Mouse (Mus musculus): Measurements from ENCODE around the gene Phactr4.
A peak's percentile ranks its signal among the peaks of the same experiment; 100 is the strongest.

Phactr4 gene

DNA sequence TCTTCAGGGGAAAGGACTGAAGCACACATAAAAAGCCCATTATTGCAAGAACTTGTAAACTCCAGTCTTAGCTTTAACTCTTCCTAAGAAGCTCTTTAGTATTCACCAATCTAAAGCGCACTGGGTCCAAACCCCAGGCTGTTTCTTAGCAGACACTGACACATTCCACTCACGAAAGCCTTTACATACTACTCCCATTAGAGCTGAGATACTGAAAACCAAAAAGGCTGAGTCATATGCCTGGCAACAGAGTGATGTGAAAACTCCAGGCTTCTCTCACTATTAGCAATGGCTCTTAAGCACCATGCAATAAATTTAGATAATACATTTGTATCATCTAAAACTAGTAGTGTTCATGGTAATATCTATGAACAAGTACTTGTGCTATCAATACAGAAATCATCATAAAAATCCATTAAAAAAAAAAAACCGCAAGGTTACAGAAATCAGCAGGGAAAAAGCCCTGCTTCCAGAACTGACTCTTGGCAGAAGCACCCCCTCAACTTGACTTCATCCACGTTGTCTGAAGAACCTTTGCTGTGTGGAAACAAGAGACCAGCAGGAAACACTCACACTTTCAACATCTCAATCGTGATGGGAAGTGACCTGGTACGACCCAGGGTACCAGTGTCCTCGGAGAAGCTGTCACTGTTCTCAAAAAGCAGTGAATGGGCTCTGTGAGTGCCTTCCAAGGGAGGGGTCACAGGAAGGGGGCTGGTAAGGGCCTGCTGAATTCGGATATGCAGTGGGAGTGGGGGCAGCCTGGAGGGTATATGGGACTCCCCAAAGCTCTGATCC is 52.1 kb downstream of the Phactr4 start:
- DNase-seq (ENCODE audit: low read depth, low spot score), result peak; percentile 40

DNA sequence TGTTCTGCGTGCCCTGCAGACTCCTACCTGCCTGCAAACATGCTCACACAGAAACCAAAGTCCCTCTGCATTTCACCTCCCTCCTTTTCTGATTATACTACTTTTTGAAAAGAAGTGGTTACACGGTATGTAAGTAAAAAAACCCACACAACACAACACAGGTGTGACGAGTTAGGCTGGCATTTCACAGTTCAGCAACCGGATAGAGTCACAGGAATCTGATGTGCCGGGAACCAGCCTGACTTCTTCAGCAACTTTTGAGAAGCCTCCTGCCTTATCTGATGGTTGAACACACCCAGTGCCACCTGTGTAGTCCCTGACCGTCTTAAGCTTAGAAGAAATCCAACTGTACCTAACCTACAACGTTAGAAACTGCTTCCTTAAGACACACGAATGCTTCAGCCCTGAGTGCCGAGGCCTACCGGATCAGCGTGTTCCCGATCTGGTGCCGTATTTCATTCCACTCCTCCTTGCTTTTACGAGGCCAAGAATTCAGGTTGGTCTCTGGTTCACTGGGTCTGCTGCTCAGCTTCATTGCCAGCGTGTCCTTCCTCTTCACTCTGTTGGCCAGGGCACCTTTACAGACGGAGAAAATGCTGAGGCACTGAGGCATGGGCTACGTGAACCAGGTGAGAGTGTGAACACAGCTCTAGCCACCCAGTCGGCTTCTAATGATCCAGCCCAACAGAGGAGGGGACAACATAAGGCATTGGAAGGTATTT is 54.6 kb downstream of the Phactr4 start:
- no peak for DNase-seq (ENCODE audit: low read depth, low spot score)

DNA sequence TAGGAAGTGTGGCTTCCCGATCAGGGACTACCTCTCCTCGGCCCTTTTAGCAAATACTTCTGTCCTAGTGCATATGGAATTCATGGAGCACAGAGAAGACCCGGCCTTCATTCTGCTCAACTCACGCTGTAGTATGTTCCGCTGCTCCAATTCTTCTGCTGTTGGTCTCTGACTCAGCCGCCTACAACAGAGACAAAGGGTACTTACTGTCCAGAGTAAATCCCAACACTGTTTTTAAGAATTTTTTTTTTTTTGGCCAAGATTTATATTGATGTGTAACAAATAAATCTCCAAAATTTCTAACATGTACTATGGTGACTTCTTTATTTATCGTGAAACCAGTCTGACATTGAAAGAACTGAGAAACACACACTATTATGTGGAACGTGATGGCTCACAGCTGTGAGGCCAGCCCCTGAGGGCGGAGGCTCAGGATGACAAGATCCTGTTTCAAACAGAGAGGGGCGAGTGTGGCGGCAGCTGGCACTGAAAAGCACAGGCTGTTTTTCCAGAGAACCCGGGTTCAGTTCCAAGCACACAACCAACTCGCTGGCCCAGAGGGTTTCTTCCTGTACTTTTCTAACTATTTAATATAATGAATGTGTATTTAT is 56.7 kb downstream of the Phactr4 start:
- peak; percentile 73 for DNase-seq (ENCODE audit: low read depth, low spot score)

DNA sequence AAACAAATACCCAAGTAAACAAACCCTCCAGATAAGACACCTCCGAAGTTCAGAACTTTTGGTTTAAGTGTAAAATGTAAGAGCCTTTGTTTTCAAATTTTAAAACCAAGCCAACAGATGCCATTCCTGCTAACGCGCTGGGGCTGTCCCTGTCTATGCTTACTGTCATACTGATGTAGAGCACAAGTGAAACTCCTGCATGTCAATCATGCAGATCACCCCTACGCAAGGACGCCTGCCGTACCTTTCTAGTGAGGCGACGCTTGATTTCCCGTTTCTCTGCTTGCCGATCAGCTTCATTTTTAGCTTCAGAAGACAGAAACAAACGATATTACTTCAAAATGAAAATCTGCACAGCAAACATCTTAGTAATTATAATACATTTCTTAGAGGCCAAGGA is 58.8 kb downstream of the Phactr4 start:
- DNase-seq (ENCODE audit: low read depth, low spot score), result no peak

DNA sequence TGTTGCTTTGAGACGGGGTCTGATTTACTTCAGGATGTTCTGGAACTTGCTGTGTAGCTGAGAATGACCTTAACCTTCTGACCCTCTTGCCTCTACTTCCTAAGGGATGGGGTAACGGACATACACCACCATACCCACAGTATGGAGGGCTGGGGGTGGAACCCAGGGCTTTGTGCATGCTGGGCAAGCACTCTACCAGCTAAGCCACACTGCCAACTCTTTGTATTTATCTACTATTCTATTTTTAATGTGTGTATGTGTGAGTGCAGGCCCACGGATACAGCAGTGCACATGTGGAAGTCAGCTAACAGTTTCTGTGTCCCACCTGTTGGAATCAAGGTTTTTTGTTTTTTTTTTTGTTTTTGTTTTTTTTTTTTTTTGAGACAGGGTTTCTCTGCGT is 62.8 kb downstream of the Phactr4 start:
- no peak for DNase-seq (ENCODE audit: low read depth, low spot score)

DNA sequence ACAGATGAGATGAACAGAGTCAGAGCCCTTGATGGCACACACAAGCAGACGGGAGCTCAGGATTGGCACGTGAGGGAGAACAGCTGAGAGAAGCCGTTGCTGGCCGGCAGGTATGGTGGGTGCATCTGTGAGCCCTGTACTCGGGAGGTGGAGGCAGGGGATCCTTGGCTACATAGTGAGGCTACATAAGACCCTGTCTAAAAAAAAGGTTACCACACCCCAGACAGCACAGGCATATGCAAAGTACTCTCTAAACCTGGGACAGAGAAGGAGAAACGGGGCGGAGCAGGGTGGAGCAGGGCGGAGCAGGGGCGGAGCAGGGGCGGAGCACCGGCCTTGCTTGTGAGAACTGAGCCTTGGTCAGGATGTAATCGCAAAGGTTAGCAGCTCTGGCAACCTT is 66.1 kb downstream of the Phactr4 start:
- DNase-seq (ENCODE audit: low read depth, low spot score), result peak; percentile 20

DNA sequence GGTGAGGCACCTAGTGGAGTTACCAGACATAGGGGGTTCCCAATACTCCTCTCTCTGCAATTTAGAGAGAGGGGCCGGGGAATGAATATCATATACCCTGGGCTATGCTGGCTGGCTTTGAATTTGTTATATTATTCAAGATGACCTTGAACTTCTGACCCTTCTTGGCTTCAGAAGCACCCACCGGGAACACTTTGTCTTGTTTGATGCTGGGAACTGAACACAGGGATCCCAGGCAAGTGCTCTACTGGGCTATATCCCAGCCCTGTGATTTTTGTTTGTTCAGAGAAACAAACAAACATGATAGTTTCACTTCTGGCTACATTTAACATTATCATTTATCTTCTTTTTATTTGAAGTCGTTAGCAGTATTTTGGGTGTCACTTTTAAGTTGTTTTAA is 66.9 kb downstream of the Phactr4 start:
- no peak for DNase-seq (ENCODE audit: low read depth, low spot score)

DNA sequence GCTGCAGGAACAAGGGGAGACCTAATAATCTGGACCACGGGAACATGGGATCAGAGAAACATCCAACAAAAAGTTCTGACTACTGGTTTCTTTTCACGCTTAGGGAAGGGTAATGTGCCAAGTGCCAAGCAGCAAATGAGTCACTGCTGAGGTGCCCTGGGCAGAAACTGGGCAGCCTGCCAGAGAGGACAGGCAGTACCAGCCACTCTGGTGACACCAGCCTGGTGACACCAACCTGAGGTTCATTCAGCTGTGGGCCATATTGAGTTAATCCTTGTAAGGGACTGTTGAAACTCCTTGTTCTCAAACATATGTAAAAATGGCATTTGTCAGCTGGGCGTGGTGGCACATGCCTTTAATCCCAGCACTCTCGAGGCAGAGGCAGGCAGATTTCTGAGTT is 67.7 kb downstream of the Phactr4 start:
- peak; percentile 31 for DNase-seq (ENCODE audit: low read depth, low spot score)

DNA sequence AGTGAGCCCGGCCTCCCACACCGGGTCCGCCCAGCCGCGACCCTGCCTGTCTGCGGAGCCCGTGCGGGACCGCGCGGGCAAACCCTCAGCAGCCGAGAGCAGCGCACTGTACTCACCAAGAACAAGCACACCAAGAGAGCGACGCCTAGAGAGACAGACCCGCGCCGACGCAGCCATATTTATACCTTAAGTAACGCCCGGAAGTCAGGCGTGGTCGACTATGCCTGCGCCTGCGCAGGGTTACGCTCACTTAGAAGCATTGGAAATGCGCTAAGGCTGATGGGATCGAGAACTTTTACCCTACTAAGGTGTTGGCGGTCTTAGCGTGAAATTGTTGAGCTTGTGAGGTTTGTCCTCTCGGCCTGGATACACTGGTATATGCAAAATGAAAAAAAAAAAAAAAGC is 68.8 kb downstream of the Phactr4 start, which contains the start of gene Rcc1:
Rcc1 (minus strand) TSS at position 125 of the 405 bp plus-strand sequence.
- peak; percentile 97 for DNase-seq (ENCODE audit: low read depth, low spot score)

DNA sequence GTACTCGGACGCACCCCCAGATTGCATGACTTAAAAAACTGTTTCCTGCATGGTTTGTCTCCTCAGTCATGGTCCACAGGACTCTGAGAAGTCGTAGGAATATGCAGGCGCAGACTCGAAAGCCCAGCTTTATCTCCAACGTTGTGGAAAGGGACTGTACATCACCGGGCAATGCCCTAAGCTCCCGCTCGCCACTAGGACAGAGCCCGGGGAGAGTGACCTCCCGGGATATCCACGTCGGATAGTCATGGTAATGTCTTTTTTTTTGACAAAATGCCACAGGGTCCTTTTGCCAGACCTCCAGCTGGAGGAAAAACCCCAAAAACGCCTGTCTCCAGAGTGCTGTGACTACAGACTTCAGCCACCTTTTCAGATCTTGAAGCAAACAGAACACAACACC is 69.5 kb downstream of the Phactr4 start:
- DNase-seq (ENCODE audit: low read depth, low spot score), result peak; percentile 16

DNA sequence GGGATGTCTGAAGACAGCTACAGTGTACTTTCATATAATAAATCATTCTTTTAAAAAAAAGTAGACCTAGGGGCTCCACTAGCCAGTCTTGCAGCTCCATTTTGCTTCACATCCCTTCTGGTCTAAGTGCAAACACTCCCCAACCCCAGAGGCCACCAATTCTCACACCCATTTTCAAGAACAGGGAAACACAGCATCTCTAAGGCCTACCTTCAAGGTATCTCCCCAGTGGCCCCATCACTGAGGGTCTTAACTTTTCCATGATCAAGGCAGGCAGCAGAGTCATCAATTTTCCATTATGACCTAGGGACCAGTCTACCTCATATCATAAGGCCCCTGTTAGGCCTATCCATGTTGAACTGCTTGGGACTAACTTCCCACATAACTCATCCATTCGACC is 70.9 kb downstream of the Phactr4 start:
- DNase-seq (ENCODE audit: low read depth, low spot score), result no peak

DNA sequence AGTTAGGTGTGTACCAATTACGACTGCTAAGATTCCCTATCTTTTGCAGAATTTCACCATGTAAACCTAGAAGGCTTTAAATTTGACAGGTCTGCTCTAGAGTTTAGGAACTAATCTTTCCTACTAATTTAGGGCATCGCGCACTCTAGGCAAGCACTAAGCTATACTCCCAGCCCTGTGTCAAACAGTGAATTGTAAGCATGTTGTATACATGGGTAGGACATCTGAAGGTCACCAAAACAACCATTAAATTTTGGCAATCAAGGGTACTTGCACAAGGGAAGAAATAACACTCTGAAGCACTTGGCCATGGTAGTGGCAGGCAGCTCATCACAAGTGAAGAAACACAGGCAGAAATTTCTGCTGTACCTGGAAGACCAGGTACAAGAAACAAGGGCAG is 71.4 kb downstream of the Phactr4 start:
- no peak for DNase-seq (ENCODE audit: low read depth, low spot score)

DNA sequence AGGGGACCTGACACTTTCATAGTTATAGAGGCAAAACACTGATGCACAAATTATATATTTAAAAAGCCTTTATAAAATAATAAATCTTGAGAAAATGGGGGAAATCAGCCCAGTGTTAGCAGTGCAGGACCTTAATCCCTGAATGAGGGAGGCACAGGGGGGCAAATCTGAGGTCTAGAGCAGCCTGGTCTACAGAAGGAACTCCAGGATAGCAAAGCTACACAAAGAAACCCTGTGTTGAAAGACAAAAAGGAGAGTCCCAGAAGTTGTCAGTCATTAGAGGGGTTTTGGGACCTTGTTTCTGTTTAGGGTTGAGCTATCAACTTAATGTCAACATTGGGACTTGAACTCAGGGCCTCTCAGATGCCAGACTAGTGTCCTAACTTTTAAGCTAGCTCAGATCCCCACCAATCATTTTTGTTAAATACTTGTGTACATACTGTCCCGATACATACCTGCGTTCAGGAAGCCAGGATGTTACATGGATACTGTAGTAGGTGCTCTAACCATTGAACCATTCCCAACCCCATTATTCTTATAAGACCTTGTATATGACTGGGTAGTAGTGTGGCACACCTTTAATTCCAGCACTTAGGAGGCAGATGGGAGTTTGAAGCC is 72.1 kb downstream of the Phactr4 start:
- DNase-seq (ENCODE audit: low read depth, low spot score), result no peak

DNA sequence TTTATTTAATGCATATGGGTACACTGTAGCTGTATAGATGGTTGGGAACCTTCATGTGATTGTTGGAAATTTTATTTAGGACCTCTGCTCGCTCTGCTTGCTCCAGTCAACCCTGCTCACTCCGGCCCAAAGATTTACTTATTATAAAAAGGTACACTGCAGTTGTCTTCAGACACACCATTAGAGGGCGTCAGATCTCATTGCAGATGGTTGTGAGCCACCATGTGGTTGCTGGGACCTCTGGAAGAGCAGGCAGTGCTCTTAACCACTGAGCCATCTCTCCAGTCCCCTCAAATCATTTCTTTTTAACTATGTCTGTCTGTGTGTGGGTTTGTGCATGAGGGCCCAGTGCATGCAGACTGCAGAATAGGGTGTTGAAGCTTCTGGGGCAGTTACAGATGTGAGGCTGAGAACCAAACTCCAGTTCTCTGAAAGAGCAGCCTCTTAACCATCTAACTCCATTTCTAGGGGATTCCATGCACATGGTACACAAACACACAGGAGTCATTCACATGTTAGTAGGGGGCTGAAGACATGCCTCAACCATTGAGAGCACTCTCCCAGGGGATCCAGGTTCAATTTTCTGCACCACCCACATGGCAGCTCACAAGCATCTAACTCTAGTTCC is 72.7 kb downstream of the Phactr4 start:
- no peak for DNase-seq (ENCODE audit: low read depth, low spot score)

DNA sequence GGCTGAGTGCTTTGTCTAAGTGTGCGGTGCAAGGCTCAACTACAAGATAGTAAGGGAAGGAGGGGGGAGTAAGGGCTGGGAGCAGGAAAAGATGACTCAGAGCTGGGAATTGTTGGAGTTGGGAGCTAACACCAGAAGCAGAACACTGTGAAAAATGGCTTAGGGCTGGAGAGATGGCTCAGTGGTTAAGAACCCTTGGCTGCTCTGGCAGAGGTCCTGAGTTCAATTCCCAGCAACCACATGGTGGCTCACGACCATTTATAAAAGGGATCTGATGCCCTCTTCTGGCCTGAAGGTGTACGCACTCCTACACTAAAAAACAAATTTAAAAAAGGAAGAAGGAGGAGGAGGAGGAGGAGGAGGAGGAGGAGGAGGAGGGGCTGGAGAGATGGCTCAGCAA is 75.6 kb downstream of the Phactr4 start:
- DNase-seq (ENCODE audit: low read depth, low spot score), result peak; percentile 57

DNA sequence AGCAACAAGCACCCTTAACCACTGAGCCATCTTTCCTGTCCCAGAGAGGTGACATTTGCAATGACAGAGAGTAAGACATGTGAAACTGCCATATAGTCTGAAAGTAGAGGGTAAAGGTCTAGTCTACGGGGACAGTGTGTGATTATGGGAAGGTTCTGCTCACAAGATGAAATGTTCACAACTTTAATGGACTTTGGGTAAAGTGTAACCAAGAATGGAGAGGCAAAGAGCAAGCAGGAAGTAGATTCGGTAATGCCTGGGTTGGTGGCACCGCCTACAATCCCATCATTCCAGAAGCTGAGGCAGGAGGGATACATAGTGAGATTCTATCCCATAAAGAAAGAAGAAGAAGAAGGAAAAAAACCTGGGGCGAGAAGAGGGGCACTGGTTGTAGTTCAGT is 76.0 kb downstream of the Phactr4 start:
- no peak for DNase-seq (ENCODE audit: low read depth, low spot score)

DNA sequence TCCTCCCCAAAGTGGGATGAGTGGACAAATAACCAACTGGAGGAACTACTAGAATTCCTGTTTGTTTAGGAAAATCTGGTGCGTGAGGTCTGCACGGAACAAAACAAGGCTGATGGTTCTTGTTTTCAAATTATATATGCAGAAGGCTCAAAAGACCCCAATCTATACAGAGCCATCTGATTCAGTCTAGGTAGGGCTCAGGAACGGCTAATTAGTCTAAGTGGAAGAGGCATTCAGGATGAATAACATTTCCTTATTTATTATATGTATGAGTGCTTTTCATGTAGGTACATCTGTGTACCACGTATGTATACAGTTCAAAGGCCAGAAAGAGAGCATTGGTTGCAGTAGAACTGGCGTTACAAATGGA is 76.5 kb downstream of the Phactr4 start:
- DNase-seq (ENCODE audit: low read depth, low spot score), result no peak

DNA sequence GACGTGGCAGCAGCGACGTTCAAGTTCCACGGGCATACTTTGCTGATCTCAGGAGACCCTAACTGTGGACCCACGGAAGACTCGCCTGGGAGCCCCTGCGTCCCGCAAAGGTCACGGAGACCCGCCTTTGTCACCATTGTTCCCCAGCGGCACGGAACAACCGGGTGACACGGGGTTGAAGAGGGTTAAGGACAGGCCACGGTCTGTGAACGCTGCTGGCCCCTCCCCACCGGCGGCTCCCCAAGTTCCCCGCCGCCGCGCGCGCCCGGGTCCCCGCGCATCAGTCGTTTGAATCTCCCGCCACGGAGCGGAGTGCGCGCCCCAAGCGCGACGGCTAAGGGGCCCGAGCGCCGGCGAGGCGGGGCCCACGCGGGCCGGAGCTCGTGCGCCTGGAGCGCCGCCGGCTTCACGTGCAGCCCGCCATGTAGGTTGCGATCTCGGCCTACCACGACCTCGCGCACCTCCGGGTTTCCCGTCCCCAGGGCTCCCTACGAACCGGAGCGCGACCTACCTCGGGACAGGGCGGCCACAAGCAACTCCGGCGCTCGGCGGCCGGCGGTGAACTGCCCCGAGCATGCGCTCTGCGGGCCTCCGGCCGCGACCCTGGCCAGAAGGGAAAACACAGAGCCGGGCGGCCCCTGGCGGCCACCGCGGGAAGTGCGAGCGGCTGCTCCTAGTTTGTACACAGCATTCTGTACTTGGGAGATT is 77.0 kb downstream of the Phactr4 start:
- DNase-seq (ENCODE audit: low read depth, low spot score), result peak; percentile 91

DNA sequence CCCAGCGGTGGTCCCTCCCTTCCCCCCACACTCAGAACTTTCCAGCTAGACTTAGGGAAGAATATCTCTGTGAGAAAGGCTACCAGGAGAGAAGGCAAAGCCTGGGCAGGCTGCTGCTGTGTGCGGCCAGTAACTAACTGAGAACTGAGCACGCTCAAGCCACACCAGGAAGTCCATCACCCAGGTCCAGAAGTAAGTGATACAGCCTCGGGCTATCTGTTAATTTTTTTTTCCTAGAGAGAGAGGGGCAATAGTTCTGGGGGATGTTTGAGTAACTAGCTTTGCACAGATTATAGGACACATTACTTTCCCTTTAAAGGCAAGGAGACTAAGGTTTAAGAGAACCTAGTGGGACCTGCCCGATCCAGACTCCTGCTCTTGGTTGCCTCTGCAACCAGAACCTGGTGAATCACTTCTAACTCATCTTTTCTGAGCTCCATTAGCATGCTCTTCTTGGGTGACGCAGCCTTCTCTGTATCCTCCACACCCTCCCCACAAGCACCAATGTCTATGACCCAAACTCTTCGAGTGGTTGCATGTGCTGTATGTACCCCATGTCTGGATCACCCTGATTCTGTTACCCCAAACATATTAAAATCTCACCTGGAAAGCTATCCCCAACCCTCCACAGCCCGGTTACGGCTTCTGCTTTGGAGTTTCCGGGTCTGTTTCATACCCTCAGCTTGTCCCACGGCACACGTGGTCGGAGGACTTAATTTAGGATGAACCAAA is 77.7 kb downstream of the Phactr4 start:
- DNase-seq (ENCODE audit: low read depth, low spot score), result peak; percentile 48

DNA sequence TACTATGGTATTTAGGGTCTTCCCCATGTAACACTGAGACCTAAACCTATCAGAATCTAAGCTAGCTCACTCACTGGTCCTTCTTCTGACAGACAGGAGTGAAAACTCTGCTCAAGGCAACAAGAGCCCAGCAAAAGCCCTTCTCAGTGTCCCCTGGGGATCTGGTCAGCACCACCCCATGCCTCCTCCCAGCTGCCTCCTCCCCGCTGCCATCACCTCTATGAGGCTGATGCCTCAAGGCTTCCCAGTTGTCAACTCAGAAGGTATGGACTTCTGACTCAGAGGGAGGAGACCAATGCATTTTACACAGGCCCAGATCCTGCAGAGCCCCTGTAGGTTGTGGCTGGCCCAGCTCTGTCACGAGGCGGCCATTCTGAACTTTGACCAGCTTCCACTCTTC is 80.8 kb downstream of the Phactr4 start:
- DNase-seq (ENCODE audit: low read depth, low spot score), result no peak

DNA sequence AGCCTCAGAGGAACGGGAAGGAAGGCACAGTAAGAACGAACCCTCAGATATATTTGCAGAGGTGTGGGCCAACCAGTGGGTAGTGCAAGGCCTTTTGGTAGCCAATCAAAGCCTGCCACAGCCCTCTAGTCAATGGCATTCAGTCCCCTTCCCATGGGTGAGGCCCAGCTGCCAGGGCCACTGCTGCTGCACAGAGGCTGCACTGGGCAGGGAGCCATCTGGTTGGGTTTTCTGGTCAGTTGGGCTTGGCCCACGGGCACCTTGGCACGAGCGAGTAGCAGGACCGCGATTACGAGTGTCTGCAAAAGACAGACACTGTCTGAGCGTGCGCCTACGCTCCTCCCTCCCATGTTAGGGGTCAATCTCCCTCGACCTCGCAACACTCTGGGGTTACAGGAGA is 83.3 kb downstream of the Phactr4 start:
- DNase-seq (ENCODE audit: low read depth, low spot score), result peak; percentile 43

Measured in brain, adult 2 months (tissue).